Mouse (Mus musculus): ENCODE measurements around the gene Car11. TPM values are rescaled to one million over a fixed set of nuclear protein-coding genes. Genes with fewer than 3 reads are reported as not detected.
"Not testable (repeated sequence)": the region's sequence is repeated elsewhere in the genome, so short reads cannot be mapped to it uniquely, and the experiment has no call there.

Car11 gene
- 10 to 100 TPM; 11.1 to 17.3 TPM for total RNA-seq (2021)
- long read RNA-seq, experiment 1, transcript Car11-201 (9 exons, 1,585 nt), result major isoform, 6 of 14 reads
- long read RNA-seq, experiment 1, partial matches to known transcripts, result 6 of 14 reads
- long read RNA-seq, experiment 1, other reads (novel, unspliced or antisense), result 2 of 14 reads
- long read RNA-seq, experiment 2, partial matches to known transcripts, result 2 of 7 reads
- long read RNA-seq, experiment 2, other reads (novel, unspliced or antisense), result 1 of 7 reads

- DNase-seq (ENCODE audit: low spot score), result no peak
Observed at GRCm38 (mm10) chr7:45699523-45700141, at the start of gene Car11. Gene Car11 (plus strand): TSS chr7:45699843.

GRCm38 (mm10) chr7:45650484-45650883, 49.2 kb upstream of the Car11 start:
- not testable (repeated sequence) for DNase-seq (ENCODE audit: low spot score)

- no peak for DNase-seq (ENCODE audit: low spot score)
Observed at GRCm38 (mm10) chr7:45654424-45655047, 45.1 kb upstream of the Car11 start.

GRCm38 (mm10) chr7:45660746-45661478, 38.7 kb upstream of the Car11 start:
- no peak for DNase-seq (ENCODE audit: low spot score)

- DNase-seq (ENCODE audit: low spot score), result not testable (repeated sequence)
Observed at GRCm38 (mm10) chr7:45661702-45662101, 37.9 kb upstream of the Car11 start.

GRCm38 (mm10) chr7:45665303-45666138, 34.1 kb upstream of the Car11 start:
- no peak for DNase-seq (ENCODE audit: low spot score)

- no peak for DNase-seq (ENCODE audit: low spot score)
Observed at GRCm38 (mm10) chr7:45666161-45666560, 33.5 kb upstream of the Car11 start, which contains the start of gene Fut2. Gene Fut2 (minus strand): TSS chr7:45666394.

- no peak for DNase-seq (ENCODE audit: low spot score)
Observed at GRCm38 (mm10) chr7:45667761-45668160, 31.9 kb upstream of the Car11 start.

GRCm38 (mm10) chr7:45668921-45669320, 30.7 kb upstream of the Car11 start:
- DNase-seq (ENCODE audit: low spot score), result no peak

- no peak for DNase-seq (ENCODE audit: low spot score)
Observed at GRCm38 (mm10) chr7:45677627-45678295, 21.9 kb upstream of the Car11 start.

GRCm38 (mm10) chr7:45678513-45678912, 21.1 kb upstream of the Car11 start:
- no peak for DNase-seq (ENCODE audit: low spot score)

GRCm38 (mm10) chr7:45679966-45680621, 19.5 kb upstream of the Car11 start:
- DNase-seq (ENCODE audit: low spot score), result no peak

- peak; percentile 76 for DNase-seq (ENCODE audit: low spot score)
Observed at GRCm38 (mm10) chr7:45681046-45681736, 18.5 kb upstream of the Car11 start.

GRCm38 (mm10) chr7:45682144-45683126, 17.2 kb upstream of the Car11 start:
- peak; percentile 89 for DNase-seq (ENCODE audit: low spot score)

- no peak for DNase-seq (ENCODE audit: low spot score)
Observed at GRCm38 (mm10) chr7:45683396-45684050, 16.1 kb upstream of the Car11 start, which contains the start of gene Ntn5. Gene Ntn5 (plus strand): TSS chr7:45684022.

- no peak for DNase-seq (ENCODE audit: low spot score)
Observed at GRCm38 (mm10) chr7:45685811-45686210, 13.8 kb upstream of the Car11 start.

- no peak for DNase-seq (ENCODE audit: low spot score)
Observed at GRCm38 (mm10) chr7:45686841-45687240, 12.8 kb upstream of the Car11 start.
